Mouse (Mus musculus): ENCODE data around the gene Adgrb3.

Gene Adgrb3

GRCm38 (mm10) chr1:25777459-25777858 is 52.0 kb downstream of the Adgrb3 start:
- Histone ChIP-seq H3K27me3 (ENCODE audit: insufficient read depth, low read length) (no peaks in the 10 kb centered on the region), H3K36me3 (ENCODE audit: insufficient read depth, low read length) (no peaks in the 10 kb centered on the region), H3K4me3 (replicated peaks; ENCODE audit: low read length) (no peak overlapping the region), H3K4me1 (replicated peaks; ENCODE audit: low read depth, low read length) (no peaks in the 10 kb centered on the region), H3K9me3 (ENCODE audit: low read length) (no peaks in the 10 kb centered on the region)
- TF ChIP-seq POU5F1 (IDR thresholded peaks at IDR 0.05; ENCODE audit: borderline replicate concordance, low read length) (no peak), CTCF (conservative IDR thresholded peaks at IDR 0.05; ENCODE audit: low read length) (no peak)

GRCm38 (mm10) chr1:25775440-25776130 is 53.9 kb downstream of the Adgrb3 start:
- Histone ChIP-seq H3K27me3 (ENCODE audit: insufficient read depth, low read length) (no peaks in the 10 kb centered on the region), H3K4me3 (replicated peaks; ENCODE audit: low read length) (no peak overlapping the region), H3K9me3 (ENCODE audit: low read length) (no peaks in the 10 kb centered on the region), H3K36me3 (ENCODE audit: insufficient read depth, low read length) (no peaks in the 10 kb centered on the region), H3K4me1 (replicated peaks; ENCODE audit: low read depth, low read length) (no peaks in the 10 kb centered on the region)
- TF ChIP-seq POU5F1 (IDR thresholded peaks at IDR 0.05; ENCODE audit: borderline replicate concordance, low read length) = no peak
- TF ChIP-seq CTCF (conservative IDR thresholded peaks at IDR 0.05; ENCODE audit: low read length) = no peak
- no peak for TF ChIP-seq NANOG (IDR thresholded peaks at IDR 0.05; ENCODE audit: borderline replicate concordance, low read length)

- Histone ChIP-seq H3K4me3 (replicated peaks; ENCODE audit: low read length) (no peak overlapping the region), H3K27me3 (ENCODE audit: insufficient read depth, low read length) (no peaks in the 10 kb centered on the region), H3K4me1 (replicated peaks; ENCODE audit: low read depth, low read length) (no peaks in the 10 kb centered on the region), H3K36me3 (ENCODE audit: insufficient read depth, low read length) (no peaks in the 10 kb centered on the region), H3K9me3 (ENCODE audit: low read length) (no peaks in the 10 kb centered on the region)
- TF ChIP-seq CTCF (conservative IDR thresholded peaks at IDR 0.05; ENCODE audit: low read length) (no peak), NANOG (IDR thresholded peaks at IDR 0.05; ENCODE audit: borderline replicate concordance, low read length) (no peak), POU5F1 (IDR thresholded peaks at IDR 0.05; ENCODE audit: borderline replicate concordance, low read length) (no peak)
These were observed 60.5 kb downstream of the Adgrb3 start for GRCm38 (mm10) chr1:25768958-25769357.

- H3K4me3 ChIP-seq (replicated peaks; ENCODE audit: low read length) = no peak overlapping the region
- H3K9me3 ChIP-seq (ENCODE audit: low read length) = peaks cover 22% of the 10 kb centered on the region
- H3K36me3 ChIP-seq (ENCODE audit: insufficient read depth, low read length) = no peaks in the 10 kb centered on the region
- H3K4me1 ChIP-seq (replicated peaks; ENCODE audit: low read depth, low read length) = no peaks in the 10 kb centered on the region
- H3K27me3 ChIP-seq (ENCODE audit: insufficient read depth, low read length) = no peaks in the 10 kb centered on the region
- TF ChIP-seq POU5F1 (IDR thresholded peaks at IDR 0.05; ENCODE audit: borderline replicate concordance, low read length) (no peak), NANOG (IDR thresholded peaks at IDR 0.05; ENCODE audit: borderline replicate concordance, low read length) (no peak), CTCF (conservative IDR thresholded peaks at IDR 0.05; ENCODE audit: low read length) (no peak)
These were observed 74.2 kb downstream of the Adgrb3 start for GRCm38 (mm10) chr1:25755265-25755664.

GRCm38 (mm10) chr1:25754528-25754927 is 75.0 kb downstream of the Adgrb3 start:
- Histone ChIP-seq H3K27me3 (ENCODE audit: insufficient read depth, low read length) (no peaks in the 10 kb centered on the region), H3K36me3 (ENCODE audit: insufficient read depth, low read length) (no peaks in the 10 kb centered on the region), H3K4me3 (replicated peaks; ENCODE audit: low read length) (no peak overlapping the region), H3K9me3 (ENCODE audit: low read length) (peaks cover 28% of the 10 kb centered on the region), H3K4me1 (replicated peaks; ENCODE audit: low read depth, low read length) (no peaks in the 10 kb centered on the region)
- TF ChIP-seq CTCF (conservative IDR thresholded peaks at IDR 0.05; ENCODE audit: low read length) = no peak
- TF ChIP-seq NANOG (IDR thresholded peaks at IDR 0.05; ENCODE audit: borderline replicate concordance, low read length) = no peak
- TF ChIP-seq POU5F1 (IDR thresholded peaks at IDR 0.05; ENCODE audit: borderline replicate concordance, low read length) = no peak

GRCm38 (mm10) chr1:25745575-25745974 is 83.9 kb downstream of the Adgrb3 start:
- no peak overlapping the region for H3K4me3 ChIP-seq (replicated peaks; ENCODE audit: low read length)
- TF ChIP-seq CTCF (conservative IDR thresholded peaks at IDR 0.05; ENCODE audit: low read length) (no peak), POU5F1 (IDR thresholded peaks at IDR 0.05; ENCODE audit: borderline replicate concordance, low read length) (no peak), NANOG (IDR thresholded peaks at IDR 0.05; ENCODE audit: borderline replicate concordance, low read length) (no peak)
- no peaks in the 10 kb centered on the region for H3K4me1 ChIP-seq (replicated peaks; ENCODE audit: low read depth, low read length)
- H3K36me3 ChIP-seq (ENCODE audit: insufficient read depth, low read length) = no peaks in the 10 kb centered on the region
- no peaks in the 10 kb centered on the region for H3K27me3 ChIP-seq (ENCODE audit: insufficient read depth, low read length)
- peaks cover 22% of the 10 kb centered on the region for H3K9me3 ChIP-seq (ENCODE audit: low read length)

- Histone ChIP-seq H3K27me3 (ENCODE audit: insufficient read depth, low read length) (no peaks in the 10 kb centered on the region), H3K36me3 (ENCODE audit: insufficient read depth, low read length) (no peaks in the 10 kb centered on the region), H3K4me1 (replicated peaks; ENCODE audit: low read depth, low read length) (no peaks in the 10 kb centered on the region), H3K9me3 (ENCODE audit: low read length) (peaks cover 13% of the 10 kb centered on the region), H3K4me3 (replicated peaks; ENCODE audit: low read length) (no peak overlapping the region)
- TF ChIP-seq NANOG (IDR thresholded peaks at IDR 0.05; ENCODE audit: borderline replicate concordance, low read length) = no peak
- TF ChIP-seq POU5F1 (IDR thresholded peaks at IDR 0.05; ENCODE audit: borderline replicate concordance, low read length) = no peak
- no peak for TF ChIP-seq CTCF (conservative IDR thresholded peaks at IDR 0.05; ENCODE audit: low read length)
These were observed 84.8 kb downstream of the Adgrb3 start for GRCm38 (mm10) chr1:25744736-25745135.

- Histone ChIP-seq H3K9me3 (ENCODE audit: low read length) (no peaks in the 10 kb centered on the region), H3K4me3 (replicated peaks; ENCODE audit: low read length) (no peak overlapping the region), H3K36me3 (ENCODE audit: insufficient read depth, low read length) (no peaks in the 10 kb centered on the region), H3K4me1 (replicated peaks; ENCODE audit: low read depth, low read length) (no peaks in the 10 kb centered on the region), H3K27me3 (ENCODE audit: insufficient read depth, low read length) (no peaks in the 10 kb centered on the region)
- no peak for TF ChIP-seq CTCF (conservative IDR thresholded peaks at IDR 0.05; ENCODE audit: low read length)
- no peak for TF ChIP-seq POU5F1 (IDR thresholded peaks at IDR 0.05; ENCODE audit: borderline replicate concordance, low read length)
- no peak for TF ChIP-seq NANOG (IDR thresholded peaks at IDR 0.05; ENCODE audit: borderline replicate concordance, low read length)
These were observed 99.7 kb downstream of the Adgrb3 start for GRCm38 (mm10) chr1:25729844-25730243.

GRCm38 (mm10) chr1:25711474-25711873 is 118.0 kb downstream of the Adgrb3 start:
- H3K9me3 ChIP-seq (ENCODE audit: low read length) = no peaks in the 10 kb centered on the region
- no peaks in the 10 kb centered on the region for H3K36me3 ChIP-seq (ENCODE audit: insufficient read depth, low read length)
- TF ChIP-seq POU5F1 (IDR thresholded peaks at IDR 0.05; ENCODE audit: borderline replicate concordance, low read length) = no peak
- no peak for TF ChIP-seq CTCF (conservative IDR thresholded peaks at IDR 0.05; ENCODE audit: low read length)
- no peak for TF ChIP-seq NANOG (IDR thresholded peaks at IDR 0.05; ENCODE audit: borderline replicate concordance, low read length)
- H3K27me3 ChIP-seq (ENCODE audit: insufficient read depth, low read length) = no peaks in the 10 kb centered on the region
- no peak overlapping the region for H3K4me3 ChIP-seq (replicated peaks; ENCODE audit: low read length)
- H3K4me1 ChIP-seq (replicated peaks; ENCODE audit: low read depth, low read length) = no peaks in the 10 kb centered on the region

Data from E14TG2a.4 (cell line).